Mouse (Mus musculus): ENCODE measurements at regions not wholly inside any gene's neighbourhood (a gene's known extent, or its start where the extent isn't known, plus 50 kb on each side); places are given as distances from the start of the nearest gene placed in this dataset.

DNA sequence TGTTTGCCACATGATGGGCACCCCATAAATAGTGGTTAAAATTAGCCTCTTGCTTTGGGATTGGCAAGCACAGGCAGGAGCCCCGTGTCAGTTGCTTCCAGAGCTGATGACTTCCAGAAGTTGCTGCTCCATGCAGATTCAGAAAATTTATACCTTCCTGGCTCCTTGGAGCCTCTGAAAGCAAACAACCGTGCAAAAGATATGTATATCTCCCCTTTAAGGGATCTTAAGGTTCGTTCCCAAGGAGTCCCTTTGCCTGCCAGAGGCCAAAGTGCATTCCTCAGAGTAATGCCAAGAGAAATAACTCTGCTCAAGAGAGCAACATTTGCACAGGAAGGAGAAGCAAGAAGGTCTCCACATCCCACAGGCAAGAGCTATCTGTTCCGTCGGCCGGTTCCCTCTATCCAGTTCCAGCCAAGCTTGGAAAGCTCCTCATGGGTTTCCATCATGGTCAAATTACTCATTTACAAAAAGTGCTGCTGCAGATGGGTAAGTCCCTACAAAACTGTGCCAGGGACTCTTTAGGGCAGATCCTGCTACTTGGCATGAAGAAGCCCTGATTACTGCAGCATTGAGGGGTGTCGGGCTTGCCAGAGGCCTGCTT lies 608.4 kb upstream of the Cdh5 start:
- Histone ChIP-seq H3K9ac (replicated peaks; ENCODE audit: low read length) (no peak overlapping the region), H3K36me3 (ENCODE audit: insufficient read depth, low read length) (no peaks in the 10 kb centered on the region), H3K4me3 (ENCODE audit: low read length) (no peak overlapping the region), H3K9me3 (ENCODE audit: low read length) (no peaks in the 10 kb centered on the region), H3K4me1 (ENCODE audit: insufficient read depth, low read length) (peaks cover 8% of the 10 kb centered on the region; the same call in 1 of the 2 replicates), H3K27ac (ENCODE audit: low read length) (peak overlapping the region; percentile 66), H3K27me3 (ENCODE audit: insufficient read depth, low read length) (no peaks in the 10 kb centered on the region), H3K4me2 (replicated peaks; ENCODE audit: low read depth, low read length) (no peak overlapping the region)
- ATAC-seq (ENCODE audit: low FRiP score, low TSS enrichment): peak; percentile 49
- WGBS: 28% methylated on average over 7 of the region's 7 CpGs

DNA sequence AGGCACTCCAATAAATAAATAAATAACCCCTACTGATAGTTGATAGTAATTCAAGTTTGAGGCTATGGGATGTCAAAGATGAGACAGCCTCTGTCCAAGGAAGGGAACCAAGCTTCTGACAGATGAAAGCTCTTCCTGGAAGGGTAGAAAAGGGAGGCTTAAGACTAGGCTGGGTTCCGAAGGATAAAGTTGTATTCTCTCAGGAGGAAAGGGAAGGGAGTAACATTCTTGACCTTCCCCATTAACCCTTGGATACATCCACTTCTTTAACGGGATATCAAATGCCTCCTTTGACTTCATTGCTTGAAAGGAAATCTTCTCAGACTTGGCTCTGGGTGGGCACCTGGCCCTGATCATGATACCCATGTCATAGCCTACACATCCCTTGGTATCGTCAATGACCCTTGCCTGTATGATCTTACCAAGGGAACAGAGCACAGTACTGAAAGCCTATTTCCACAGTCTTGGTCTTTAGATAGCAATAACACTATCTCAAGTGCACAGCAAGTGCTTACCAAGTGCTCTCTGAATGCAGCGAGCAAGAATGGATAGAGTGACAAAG lies 607.4 kb upstream of the Cdh5 start:
- no peaks in the 10 kb centered on the region for H3K27me3 ChIP-seq (ENCODE audit: insufficient read depth, low read length)
- no peak overlapping the region for H3K4me3 ChIP-seq (ENCODE audit: low read length)
- H3K9me3 ChIP-seq (ENCODE audit: low read length): no peaks in the 10 kb centered on the region
- H3K9ac ChIP-seq (replicated peaks; ENCODE audit: low read length): no peak overlapping the region
- no peaks in the 10 kb centered on the region for H3K36me3 ChIP-seq (ENCODE audit: insufficient read depth, low read length)
- WGBS: 47% methylated on average over 4 of the region's 4 CpGs
- H3K4me1 ChIP-seq (ENCODE audit: insufficient read depth, low read length): peaks cover 8% of the 10 kb centered on the region; the same call in 1 of the 2 replicates
- peak; percentile 36; the same call in 1 of the 2 replicates for ATAC-seq (ENCODE audit: low FRiP score, low TSS enrichment)
- no peak overlapping the region for H3K4me2 ChIP-seq (replicated peaks; ENCODE audit: low read depth, low read length)
- H3K27ac ChIP-seq (ENCODE audit: low read length): peak overlapping the region; percentile 66; the same call in 1 of the 2 replicates

DNA sequence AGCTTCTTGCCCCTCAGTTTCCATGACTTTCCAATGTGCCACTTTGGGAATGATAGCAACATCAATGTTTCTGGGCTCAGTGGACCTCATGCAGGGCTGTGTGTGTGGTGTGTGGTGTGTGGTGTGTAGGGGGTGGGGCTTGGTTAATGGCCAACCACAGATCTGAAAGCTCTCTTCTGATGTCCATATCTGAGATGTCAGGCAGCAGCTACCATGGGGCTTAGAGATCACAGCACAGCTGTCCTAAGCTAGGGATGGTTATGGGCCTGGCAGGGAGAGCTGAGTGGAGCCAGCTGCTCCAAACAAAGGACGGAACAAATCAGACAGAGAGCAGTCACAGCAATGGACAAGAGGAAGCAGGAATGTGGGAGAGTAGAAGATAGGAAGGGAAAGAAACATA lies 606.8 kb upstream of the Cdh5 start:
- WGBS: 39% methylated on average over 1 of the region's 1 CpGs
- H3K4me2 ChIP-seq (replicated peaks; ENCODE audit: low read depth, low read length): no peak overlapping the region
- no peaks in the 10 kb centered on the region for H3K9me3 ChIP-seq (ENCODE audit: low read length)
- H3K27ac ChIP-seq (ENCODE audit: low read length): peak overlapping the region; percentile 4; the same call in 1 of the 2 replicates
- no peak overlapping the region for H3K4me3 ChIP-seq (ENCODE audit: low read length)
- peak; percentile 52; the same call in 1 of the 2 replicates for ATAC-seq (ENCODE audit: low FRiP score, low TSS enrichment)
- peaks cover 8% of the 10 kb centered on the region; the same call in 1 of the 2 replicates for H3K4me1 ChIP-seq (ENCODE audit: insufficient read depth, low read length)
- H3K9ac ChIP-seq (replicated peaks; ENCODE audit: low read length): no peak overlapping the region
- no peaks in the 10 kb centered on the region for H3K27me3 ChIP-seq (ENCODE audit: insufficient read depth, low read length)
- no peaks in the 10 kb centered on the region for H3K36me3 ChIP-seq (ENCODE audit: insufficient read depth, low read length)

DNA sequence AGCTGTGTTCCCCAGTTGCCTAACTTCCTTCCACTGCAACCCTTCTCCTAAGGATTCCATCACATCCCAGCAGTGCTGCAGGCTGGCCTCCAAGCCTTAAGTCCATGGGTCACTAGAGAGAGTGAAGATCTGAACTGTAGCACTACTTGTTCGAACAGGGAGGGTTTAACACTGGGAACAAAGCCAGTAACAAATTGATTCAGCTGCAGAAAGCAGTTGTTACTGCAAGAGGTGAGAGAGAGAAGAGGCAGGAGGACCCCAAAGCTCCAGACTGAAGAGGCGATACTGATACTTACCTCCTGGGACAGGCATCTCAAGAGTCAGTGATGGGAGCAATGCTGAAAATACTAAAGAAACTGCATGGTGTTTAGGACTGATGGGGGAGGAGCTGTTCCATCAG lies 600.1 kb upstream of the Cdh5 start:
- no peak overlapping the region for H3K4me2 ChIP-seq (replicated peaks; ENCODE audit: low read depth, low read length)
- H3K9me3 ChIP-seq (ENCODE audit: low read length): no peaks in the 10 kb centered on the region
- WGBS: 71% methylated on average over 2 of the region's 2 CpGs
- H3K36me3 ChIP-seq (ENCODE audit: insufficient read depth, low read length): no peaks in the 10 kb centered on the region
- H3K27ac ChIP-seq (ENCODE audit: low read length): no peak overlapping the region
- H3K27me3 ChIP-seq (ENCODE audit: insufficient read depth, low read length): no peaks in the 10 kb centered on the region
- H3K9ac ChIP-seq (replicated peaks; ENCODE audit: low read length): no peak overlapping the region
- no peak for ATAC-seq (ENCODE audit: low FRiP score, low TSS enrichment)
- 0 out of 2 replicates have a peak, but pooled peaks cover 2% of the 10 kb centered on the region for H3K4me1 ChIP-seq (ENCODE audit: insufficient read depth, low read length)
- H3K4me3 ChIP-seq (ENCODE audit: low read length): no peak overlapping the region

DNA sequence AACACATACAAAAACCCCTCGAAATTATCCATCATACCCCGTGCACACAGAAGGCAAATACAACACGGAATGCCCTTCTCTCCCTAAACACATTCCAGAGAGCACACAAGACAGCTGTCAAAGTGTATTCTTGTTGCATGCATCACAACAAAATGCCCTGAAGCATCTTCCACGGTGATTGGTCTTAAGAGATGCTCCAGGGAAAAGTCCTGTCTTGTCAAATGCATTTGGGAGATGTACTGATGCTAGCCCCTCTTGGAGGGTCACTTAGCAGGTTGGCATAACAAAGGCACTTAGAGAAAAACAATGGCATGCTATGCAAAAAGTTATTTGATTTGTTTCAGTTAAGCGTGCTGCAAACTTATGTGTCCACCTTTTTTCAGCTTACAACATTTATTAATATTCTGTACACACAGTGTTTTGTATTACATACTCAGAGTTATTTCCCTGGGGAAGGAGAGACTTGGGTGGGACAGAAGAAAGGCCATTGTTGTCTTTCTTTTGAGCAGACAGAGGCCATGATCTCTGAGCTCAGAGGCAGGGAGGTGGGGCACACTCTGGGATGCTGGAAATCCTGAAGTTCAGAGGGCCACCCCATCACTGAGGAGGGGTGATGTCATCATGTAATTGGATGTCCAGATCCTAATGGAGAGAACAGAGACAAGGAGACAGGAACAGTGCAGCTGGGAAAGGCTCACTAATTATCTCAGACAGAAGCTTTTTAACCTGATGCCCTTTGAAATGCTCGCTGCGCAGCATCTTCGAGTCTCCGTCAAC lies 598.2 kb upstream of the Cdh5 start:
- Histone ChIP-seq H3K9me3 (ENCODE audit: low read length) (peaks cover 8% of the 10 kb centered on the region; the same call in 1 of the 2 replicates), H3K4me2 (replicated peaks; ENCODE audit: low read depth, low read length) (no peak overlapping the region), H3K36me3 (ENCODE audit: insufficient read depth, low read length) (no peaks in the 10 kb centered on the region), H3K27me3 (ENCODE audit: insufficient read depth, low read length) (no peaks in the 10 kb centered on the region), H3K4me3 (ENCODE audit: low read length) (no peak overlapping the region), H3K4me1 (ENCODE audit: insufficient read depth, low read length) (0 out of 2 replicates have a peak, but pooled peaks cover 2% of the 10 kb centered on the region), H3K27ac (ENCODE audit: low read length) (no peak overlapping the region), H3K9ac (replicated peaks; ENCODE audit: low read length) (no peak overlapping the region)
- no peak for ATAC-seq (ENCODE audit: low FRiP score, low TSS enrichment)
- WGBS: 79% methylated on average over 9 of the region's 9 CpGs

DNA sequence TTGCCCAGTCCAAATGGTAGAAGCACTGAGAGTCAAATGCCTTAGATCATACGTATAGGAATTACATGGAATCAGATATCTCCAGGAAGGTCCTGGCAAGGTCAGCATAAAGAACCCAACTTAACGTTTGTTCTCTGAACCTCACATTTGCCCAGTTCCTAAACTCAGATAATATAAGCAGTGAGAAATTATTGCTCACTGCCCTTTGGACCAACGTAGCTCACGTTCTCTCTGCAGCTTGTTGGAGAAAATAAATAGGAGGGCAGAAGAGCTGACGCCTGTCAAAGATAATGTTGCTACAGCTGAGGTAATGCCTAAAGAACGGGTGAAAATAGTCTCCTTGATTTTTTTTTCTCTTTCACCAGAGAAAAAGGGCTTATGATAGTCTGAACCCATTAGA lies 595.1 kb upstream of the Cdh5 start:
- Histone ChIP-seq H3K4me1 (ENCODE audit: insufficient read depth, low read length) (0 out of 2 replicates have a peak, but pooled peaks cover 2% of the 10 kb centered on the region), H3K27me3 (ENCODE audit: insufficient read depth, low read length) (no peaks in the 10 kb centered on the region), H3K27ac (ENCODE audit: low read length) (no peak overlapping the region), H3K9me3 (ENCODE audit: low read length) (peaks cover 8% of the 10 kb centered on the region), H3K4me2 (replicated peaks; ENCODE audit: low read depth, low read length) (no peak overlapping the region), H3K9ac (replicated peaks; ENCODE audit: low read length) (no peak overlapping the region), H3K4me3 (ENCODE audit: low read length) (no peak overlapping the region), H3K36me3 (ENCODE audit: insufficient read depth, low read length) (no peaks in the 10 kb centered on the region)
- WGBS: 31% methylated on average over 6 of the region's 6 CpGs
- ATAC-seq (ENCODE audit: low FRiP score, low TSS enrichment): no peak

DNA sequence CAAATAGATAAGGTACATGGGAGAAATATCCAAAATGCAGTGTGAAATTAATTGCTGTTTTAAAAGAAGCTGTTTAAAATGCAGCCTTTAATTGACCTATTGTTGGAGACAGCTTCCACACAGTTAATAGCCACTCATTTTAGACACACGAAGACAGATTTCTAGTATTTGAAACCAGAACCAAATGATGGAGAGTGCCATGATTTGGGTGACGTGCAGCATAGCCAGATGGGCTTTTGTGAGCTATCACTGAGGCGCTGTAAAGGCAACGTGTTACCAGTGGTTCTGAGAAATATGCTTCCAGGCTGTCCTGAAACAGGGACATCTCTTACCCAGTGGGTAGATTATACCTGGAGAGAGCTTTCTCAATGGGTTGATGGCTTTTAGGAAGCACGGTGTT lies 594.4 kb upstream of the Cdh5 start:
- ATAC-seq (ENCODE audit: low FRiP score, low TSS enrichment): no peak
- H3K4me2 ChIP-seq (replicated peaks; ENCODE audit: low read depth, low read length): no peak overlapping the region
- H3K4me1 ChIP-seq (ENCODE audit: insufficient read depth, low read length): 0 out of 2 replicates have a peak, but pooled peaks cover 2% of the 10 kb centered on the region
- 85% methylated on average over 5 of the region's 5 CpGs for WGBS
- no peaks in the 10 kb centered on the region for H3K36me3 ChIP-seq (ENCODE audit: insufficient read depth, low read length)
- H3K9me3 ChIP-seq (ENCODE audit: low read length): peaks cover 8% of the 10 kb centered on the region
- no peaks in the 10 kb centered on the region for H3K27me3 ChIP-seq (ENCODE audit: insufficient read depth, low read length)
- no peak overlapping the region for H3K9ac ChIP-seq (replicated peaks; ENCODE audit: low read length)
- H3K27ac ChIP-seq (ENCODE audit: low read length): no peak overlapping the region
- no peak overlapping the region for H3K4me3 ChIP-seq (ENCODE audit: low read length)

DNA sequence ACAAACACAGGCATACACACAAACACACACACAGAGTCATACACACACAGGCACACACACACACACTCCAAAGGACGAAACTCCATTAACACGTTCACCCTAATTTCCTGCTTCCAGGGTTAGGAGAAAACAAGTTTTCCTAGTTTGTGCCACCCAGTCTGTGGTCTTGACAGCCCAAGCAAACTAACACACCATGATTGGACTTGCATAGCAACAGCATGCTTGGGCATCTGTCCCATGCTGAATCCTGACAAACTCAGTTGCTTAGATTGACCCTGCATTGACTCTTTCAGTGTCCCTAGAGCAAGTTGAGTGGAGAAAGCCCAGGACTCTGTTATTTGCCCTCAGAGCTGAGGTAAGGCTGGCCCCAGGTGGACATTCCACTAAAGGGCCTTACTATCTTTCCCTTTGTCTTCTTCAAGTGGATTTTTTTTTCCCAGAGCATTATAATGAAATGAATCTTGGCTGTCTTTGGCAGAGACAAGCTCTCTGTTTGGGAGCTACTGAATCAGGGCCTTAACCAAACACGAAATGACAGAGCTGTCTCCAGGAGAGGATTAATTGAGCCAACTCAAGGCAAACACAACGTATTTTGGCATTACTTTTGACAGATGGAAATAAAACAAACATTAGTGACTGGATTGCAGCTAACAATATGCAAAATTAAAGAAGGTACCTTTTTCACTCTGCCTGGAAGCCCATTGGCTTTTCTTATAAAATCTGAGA lies 581.1 kb upstream of the Cdh5 start:
- Histone ChIP-seq H3K9me3 (ENCODE audit: low read length) (no peaks in the 10 kb centered on the region), H3K36me3 (ENCODE audit: insufficient read depth, low read length) (no peaks in the 10 kb centered on the region), H3K27me3 (ENCODE audit: insufficient read depth, low read length) (no peaks in the 10 kb centered on the region), H3K4me2 (replicated peaks; ENCODE audit: low read depth, low read length) (no peak overlapping the region), H3K4me3 (ENCODE audit: low read length) (no peak overlapping the region), H3K9ac (replicated peaks; ENCODE audit: low read length) (no peak overlapping the region), H3K4me1 (ENCODE audit: insufficient read depth, low read length) (peaks cover 4% of the 10 kb centered on the region; the same call in 1 of the 2 replicates), H3K27ac (ENCODE audit: low read length) (no peak overlapping the region)
- ATAC-seq (ENCODE audit: low FRiP score, low TSS enrichment): no peak
- 58% methylated on average over 4 of the region's 4 CpGs for WGBS

DNA sequence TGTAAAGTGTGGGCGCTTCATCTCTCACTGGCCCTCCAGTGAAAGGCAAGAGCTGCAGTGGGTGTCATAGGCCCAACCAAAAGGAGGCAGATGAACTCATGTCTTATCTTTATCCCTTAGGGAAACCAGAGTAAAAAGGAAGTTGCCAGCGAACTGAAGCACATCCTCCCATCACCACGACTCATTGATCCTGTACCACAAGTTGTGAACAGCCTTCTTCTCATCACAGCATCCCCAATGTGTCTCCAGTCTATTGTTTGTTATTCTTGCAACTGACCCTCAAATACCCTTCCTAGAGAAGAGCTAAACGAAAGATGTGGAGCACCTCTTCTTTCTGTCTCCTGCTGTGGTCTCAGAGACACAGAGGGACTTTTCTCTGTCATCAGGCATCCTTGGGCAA lies 570.5 kb upstream of the Cdh5 start:
- H3K36me3 ChIP-seq (ENCODE audit: insufficient read depth, low read length): no peaks in the 10 kb centered on the region
- no peak overlapping the region for H3K9ac ChIP-seq (replicated peaks; ENCODE audit: low read length)
- H3K9me3 ChIP-seq (ENCODE audit: low read length): no peaks in the 10 kb centered on the region
- H3K4me1 ChIP-seq (ENCODE audit: insufficient read depth, low read length): 0 out of 2 replicates have a peak, but pooled peaks cover 6% of the 10 kb centered on the region
- ATAC-seq (ENCODE audit: low FRiP score, low TSS enrichment): peak; percentile 80
- 44% methylated on average over 4 of the region's 4 CpGs for WGBS
- no peak overlapping the region for H3K4me2 ChIP-seq (replicated peaks; ENCODE audit: low read depth, low read length)
- H3K4me3 ChIP-seq (ENCODE audit: low read length): no peak overlapping the region
- no peaks in the 10 kb centered on the region for H3K27me3 ChIP-seq (ENCODE audit: insufficient read depth, low read length)
- no peak overlapping the region for H3K27ac ChIP-seq (ENCODE audit: low read length)
